Mouse (Mus musculus) cerebellum, postnatal 25 days (tissue): ENCODE measurements around the gene Zfp747.
"Not testable (repeated sequence)": the region's sequence is repeated elsewhere in the genome, so short reads cannot be mapped to it uniquely, and the experiment has no call there.

Experiments
- DNase-seq, 2 experiments: peaks; one replicate each; pipeline ENCODE4 v3.0.0; 2021; ENCODE audit warnings: mixed read lengths in 2 of 2

Zfp747 gene

GRCm38 (mm10) chr7:127371213-127371612, 4.6 kb downstream of the Zfp747 start:
- DNase-seq = no peak

GRCm38 (mm10) chr7:127366249-127366648, 9.6 kb downstream of the Zfp747 start:
- DNase-seq = no peak

- peak; percentile 31 to 42 for DNase-seq
Observed at GRCm38 (mm10) chr7:127364166-127364565, 11.7 kb downstream of the Zfp747 start.

GRCm38 (mm10) chr7:127363475-127363921, 12.4 kb downstream of the Zfp747 start:
- peak; percentile 82 to 85 for DNase-seq

GRCm38 (mm10) chr7:127362418-127362817, 13.4 kb downstream of the Zfp747 start:
- peak; percentile 52 to 55 for DNase-seq

- DNase-seq = peak in 1 of 2 experiments; percentile 33
Observed at GRCm38 (mm10) chr7:127361449-127361848, 14.4 kb downstream of the Zfp747 start.

- DNase-seq = no peak
Observed at GRCm38 (mm10) chr7:127360265-127360664, 15.6 kb downstream of the Zfp747 start.

- DNase-seq = no peak
Observed at GRCm38 (mm10) chr7:127358472-127358871, 17.4 kb downstream of the Zfp747 start.

GRCm38 (mm10) chr7:127357871-127358270, 18.0 kb downstream of the Zfp747 start:
- no peak for DNase-seq

GRCm38 (mm10) chr7:127355796-127356195, 20.1 kb downstream of the Zfp747 start:
- no peak for DNase-seq

- no peak for DNase-seq
Observed at GRCm38 (mm10) chr7:127351230-127352004, 24.4 kb downstream of the Zfp747 start.

GRCm38 (mm10) chr7:127346676-127347075, 29.2 kb downstream of the Zfp747 start:
- peak in 1 of 2 experiments; percentile 54 for DNase-seq

- DNase-seq = peak; percentile 98
Observed at GRCm38 (mm10) chr7:127345512-127346325, 30.1 kb downstream of the Zfp747 start, which contains the start of gene Zfp768. Gene Zfp768, minus strand, starts transcription at chr7:127345589.

- no peak for DNase-seq
Observed at GRCm38 (mm10) chr7:127345092-127345491, 30.8 kb downstream of the Zfp747 start.

GRCm38 (mm10) chr7:127344371-127344770, 31.5 kb downstream of the Zfp747 start:
- no peak for DNase-seq

GRCm38 (mm10) chr7:127343351-127344019, 32.4 kb downstream of the Zfp747 start:
- DNase-seq = no peak

- no peak for DNase-seq
Observed at GRCm38 (mm10) chr7:127342888-127343287, 33.0 kb downstream of the Zfp747 start.

- no peak for DNase-seq
Observed at GRCm38 (mm10) chr7:127342332-127342731, 33.5 kb downstream of the Zfp747 start.

- not testable (repeated sequence) for DNase-seq
Observed at GRCm38 (mm10) chr7:127341861-127342260, 34.0 kb downstream of the Zfp747 start.

- no peak for DNase-seq
Observed at GRCm38 (mm10) chr7:127341356-127341755, 34.5 kb downstream of the Zfp747 start.

- DNase-seq = no peak
Observed at GRCm38 (mm10) chr7:127337636-127338035, 38.2 kb downstream of the Zfp747 start.

GRCm38 (mm10) chr7:127335604-127336003, 40.2 kb downstream of the Zfp747 start:
- no peak for DNase-seq

GRCm38 (mm10) chr7:127333240-127333639, 42.6 kb downstream of the Zfp747 start:
- DNase-seq = no peak
